In genomic region chr7:137477950-137478620, GRCm38 (mm10) we compare ENCODE assay signal across 1 mouse cellular context.
A peak's percentile ranks its signal among the peaks of the same experiment; 100 is the strongest.
TF ChIP-seq lines count a peak whose summit lies in the region.

No protein-coding gene starts in this region.

TF ChIP-seq in MEL, 35 proteins besides CTCF, POLR2A, EP300 and RAD21 (continued from another document):
- peak; percentile 36; the same call in 1 of the 2 replicates for TF ChIP-seq ZNF384 (IDR thresholded peaks at IDR 0.05; ENCODE audit: low read depth, low read length)
- no peak for TF ChIP-seq GABPA (IDR thresholded peaks at IDR 0.05; ENCODE audit: low read depth, low read length)
- TF ChIP-seq MAZ (IDR thresholded peaks at IDR 0.05; ENCODE audit: low read depth, low read length): 0 out of 2 replicates have a peak, but pooled peaks have one; percentile 34
